Mouse (Mus musculus) kidney, adult 2 months (tissue): ENCODE measurements around the gene Sumf2.

Experiments
- CTCF ChIP-seq: fragments of 200-500 bp; conservative IDR thresholded peaks from 2 replicates; pipeline ENCODE4 v1.5.1; 2011; ENCODE audit warnings: low read depth, mild to moderate bottlenecking, control low read depth, low read length, moderate library complexity, mixed read lengths; ENCODE audit not compliant: insufficient read depth, insufficient read length
- POLR2A ChIP-seq: fragments of 200-500 bp; IDR thresholded peaks from one replicate; pipeline ENCODE4 v1.6.1; 2011; ENCODE audit warnings: low read depth, low read length, control low read depth

GRCm38 (mm10) chr5:129856414-129856813 lies 9.6 kb downstream of the Sumf2 start:
- no peak for TF ChIP-seq CTCF
- TF ChIP-seq POLR2A: no peak
